Mouse (Mus musculus) adrenal gland, postnatal 14 days (tissue): ENCODE data around the gene Map2. TPM values are rescaled to one million over a fixed set of nuclear protein-coding genes. Genes with fewer than 3 reads are reported as not detected.

Experiments used
- DNase-seq: peaks from one replicate; pipeline ENCODE4 v3.0.0; 2021; ENCODE audit warnings: mixed read lengths
- long read RNA-seq, 2 experiments: library from polyadenylated mRNA; stranded (forward); transcript quantifications; one replicate each; pipeline ENCODE4 v2.0.0; 2021
- total RNA-seq: library from RNA; stranded (reverse); gene quantifications from 2 replicates; pipeline ENCODE4 v1.2.3, GENCODE M21; 2021

The Map2 gene
- total RNA-seq, result 18.7 and 29.5 TPM in 2 replicates
- long read RNA-seq, experiment 1, partial matches to known transcripts, result 0 of 3 reads
- long read RNA-seq, experiment 1, other reads (novel, unspliced or antisense), result 3 of 3 reads
- long read RNA-seq, experiment 2, partial matches to known transcripts, result 0 of 3 reads
- long read RNA-seq, experiment 2, other reads (novel, unspliced or antisense), result 3 of 3 reads

DNA sequence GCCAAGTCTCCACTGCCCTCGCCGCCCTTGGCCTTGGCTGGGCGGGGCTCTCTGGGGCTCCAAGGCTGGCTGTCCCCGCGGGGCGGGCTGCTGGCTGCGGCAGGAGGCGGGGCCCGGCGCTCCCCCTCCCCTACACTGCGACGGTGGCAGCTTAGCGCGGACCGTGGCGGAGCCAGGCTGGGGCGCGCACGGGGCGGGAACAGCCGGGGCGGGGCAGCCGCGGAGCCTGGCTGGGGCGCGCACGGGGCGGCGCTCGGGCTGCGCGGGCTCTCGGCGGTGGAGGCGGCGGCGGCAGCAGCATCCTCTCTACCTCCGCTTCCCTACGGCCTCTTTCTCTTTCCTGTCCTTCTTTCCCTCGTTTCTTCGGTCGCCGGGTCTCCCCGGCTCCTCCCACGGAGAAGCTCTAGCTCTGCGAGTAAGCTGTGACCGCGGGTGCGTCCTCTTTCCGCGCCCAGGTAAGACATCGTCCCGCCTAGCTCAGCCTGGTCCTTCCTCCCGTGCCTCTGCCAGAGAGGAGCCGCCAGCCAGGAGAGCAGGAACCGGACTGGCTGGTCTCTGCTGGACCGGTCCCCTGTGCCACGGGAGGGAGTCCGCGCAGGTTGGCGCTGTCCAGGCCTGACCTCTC lies at the start of gene Map2:
Gene Map2, plus strand, starts transcription at position 233 of the 625 bp plus-strand sequence.
- DNase-seq, result peak; percentile 92

DNA sequence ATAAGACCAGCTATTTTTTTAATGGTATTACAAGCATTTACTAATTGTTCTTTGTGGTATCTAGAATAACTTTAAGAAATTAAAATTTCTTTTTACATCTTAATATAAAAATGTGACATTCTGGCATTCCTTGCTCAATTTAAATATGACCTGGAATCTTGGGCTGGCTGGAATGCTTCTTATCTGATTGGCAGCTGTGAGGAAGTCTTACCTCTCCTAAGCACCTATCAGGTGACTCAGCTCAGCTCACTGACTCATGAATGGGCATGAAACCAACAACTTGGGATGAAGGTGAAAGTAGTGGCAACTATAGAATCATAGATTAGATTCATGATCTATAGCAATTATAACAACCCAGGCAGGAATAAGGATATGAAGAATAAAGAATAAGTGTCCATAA lies 42.1 kb upstream of the Map2 start:
- DNase-seq, result no peak

DNA sequence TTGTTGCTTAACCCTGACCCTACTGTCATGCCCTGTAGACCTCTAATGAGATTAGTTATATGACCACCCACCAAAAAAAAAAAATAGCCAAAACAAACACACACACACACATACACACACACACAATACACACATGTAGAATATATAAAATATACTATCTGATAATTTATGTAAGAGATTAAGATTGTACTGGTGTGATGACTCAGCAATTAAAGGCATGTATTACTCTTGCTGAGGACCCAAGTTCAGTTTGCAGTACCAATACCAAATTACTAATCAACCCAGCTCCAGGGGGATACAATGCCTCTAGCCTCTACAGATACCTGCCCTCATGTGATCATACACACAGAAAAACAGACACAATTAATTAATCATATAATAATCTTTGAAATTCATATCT lies 39.7 kb upstream of the Map2 start:
- no peak for DNase-seq

DNA sequence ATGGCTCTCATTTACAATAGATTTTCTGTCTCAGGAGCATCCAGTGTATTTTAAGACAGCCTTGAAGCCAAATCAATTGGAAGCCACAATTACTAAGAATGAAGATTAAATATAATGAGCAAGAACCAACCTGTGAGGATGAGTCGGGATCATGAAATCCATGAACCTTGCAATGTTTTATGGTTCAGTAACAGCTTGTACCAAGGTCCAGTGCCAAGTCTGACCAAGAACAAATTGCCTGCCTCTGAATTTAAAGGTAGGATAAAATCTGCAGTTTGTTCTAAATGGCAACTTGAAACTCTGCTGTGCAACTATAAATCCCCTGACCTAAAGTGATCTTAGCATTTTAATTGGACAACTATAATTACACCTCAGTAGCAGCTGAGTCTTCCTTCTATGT lies 34.4 kb upstream of the Map2 start:
- DNase-seq, result no peak

DNA sequence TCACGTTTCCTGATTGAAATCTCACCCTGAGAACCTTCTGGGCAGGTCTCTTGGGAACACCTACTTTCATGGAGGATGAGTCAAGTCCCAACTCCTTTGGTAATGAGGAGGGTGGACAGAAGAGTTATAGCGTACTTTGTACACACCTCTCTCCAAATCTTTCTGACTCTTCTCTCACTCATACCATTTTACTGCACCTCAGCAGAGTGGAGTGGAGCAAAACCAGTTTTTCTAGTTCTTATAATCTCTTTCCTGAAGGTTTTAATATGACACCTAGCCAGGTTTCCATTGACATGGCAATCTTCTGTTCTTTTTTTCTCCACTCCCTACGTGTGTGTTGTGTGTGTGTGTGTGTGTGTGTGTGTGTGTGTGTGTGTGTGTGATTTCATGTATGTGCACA lies 29.9 kb upstream of the Map2 start:
- DNase-seq, result no peak

DNA sequence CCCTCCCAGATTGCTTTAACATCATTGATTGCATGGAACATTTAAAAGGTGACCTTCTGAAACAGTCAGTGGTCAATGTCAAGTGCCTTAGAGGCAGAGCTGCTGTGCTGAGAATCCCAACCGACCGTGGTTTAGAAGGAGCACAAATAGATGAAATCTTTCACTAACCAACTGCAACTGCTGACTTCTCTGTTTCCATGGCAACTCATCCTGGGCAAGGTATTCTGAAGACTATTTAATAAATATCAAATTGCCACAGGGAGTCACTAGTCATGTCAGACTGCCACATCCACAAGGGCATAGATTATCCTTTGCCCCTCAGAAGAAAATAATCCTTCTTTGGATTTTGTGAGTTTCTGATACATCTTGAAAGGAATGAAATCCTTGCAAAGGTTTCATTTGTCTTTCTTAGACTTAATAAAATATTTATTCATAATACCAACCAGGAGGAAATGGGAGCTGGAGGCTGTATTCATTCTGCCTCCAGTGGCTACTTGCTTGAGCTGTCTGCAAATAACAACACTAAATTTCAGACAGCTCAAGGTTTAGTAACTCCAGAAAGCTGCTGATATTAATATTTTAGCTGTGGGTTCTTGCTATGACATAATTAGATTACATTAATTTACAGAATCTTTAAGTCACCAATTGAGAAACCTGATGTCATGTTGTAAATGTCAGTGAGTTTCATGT lies 26.1 kb upstream of the Map2 start:
- DNase-seq, result no peak

DNA sequence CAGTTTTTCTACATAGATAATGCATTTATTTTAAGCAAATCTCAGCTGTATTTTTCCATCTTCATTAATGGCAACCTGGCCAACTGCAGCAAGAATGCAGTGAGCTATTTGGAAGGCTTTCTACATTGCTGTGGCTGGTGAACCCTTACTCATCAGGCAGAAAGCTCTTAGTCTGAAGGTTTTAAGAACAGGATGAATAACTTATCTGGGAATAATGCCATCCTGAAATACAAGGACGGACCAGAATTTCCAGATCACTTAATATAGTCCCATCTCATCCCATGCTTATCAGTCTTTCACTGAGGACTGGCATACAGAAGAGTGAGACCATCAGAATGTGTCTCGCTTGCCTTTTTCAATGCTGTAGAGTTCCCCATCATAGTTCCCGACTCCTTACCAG lies 24.3 kb upstream of the Map2 start:
- no peak for DNase-seq

DNA sequence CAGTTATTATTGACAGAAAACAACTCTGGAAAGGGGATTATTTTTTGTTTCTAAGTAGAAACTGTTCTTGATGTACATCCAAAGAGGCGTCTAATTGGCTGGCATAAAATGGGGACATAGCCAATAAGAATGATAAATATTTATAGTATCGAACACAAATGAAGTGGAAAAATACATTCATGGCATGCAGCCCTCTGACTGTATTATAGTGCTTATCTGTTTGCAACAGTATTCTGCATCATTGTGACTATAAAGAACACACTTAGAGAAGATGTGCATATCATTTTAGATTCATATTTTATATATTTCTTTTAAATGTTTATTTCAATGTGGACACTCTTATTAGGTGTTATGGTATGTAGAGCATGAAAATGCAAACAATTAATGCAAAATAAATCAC lies 17.9 kb upstream of the Map2 start:
- no peak for DNase-seq

DNA sequence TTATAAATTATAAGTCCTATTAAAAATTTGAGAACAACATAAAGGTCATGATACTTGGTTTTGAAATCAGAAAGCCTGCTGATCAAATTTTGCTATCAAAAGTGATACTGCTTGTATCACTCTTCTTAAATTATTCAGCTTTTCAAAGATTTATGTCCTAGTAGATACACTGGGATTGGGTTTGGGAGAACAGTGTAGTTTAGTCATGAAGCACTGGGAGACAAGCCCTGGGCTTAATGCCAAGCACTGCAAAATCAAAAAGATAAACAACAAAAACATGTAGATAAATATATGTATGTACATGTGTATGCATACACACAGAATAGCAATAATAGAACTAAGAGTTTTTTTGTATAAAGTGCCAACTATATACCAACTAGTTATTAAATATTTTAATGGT lies 17.5 kb upstream of the Map2 start:
- DNase-seq, result no peak

DNA sequence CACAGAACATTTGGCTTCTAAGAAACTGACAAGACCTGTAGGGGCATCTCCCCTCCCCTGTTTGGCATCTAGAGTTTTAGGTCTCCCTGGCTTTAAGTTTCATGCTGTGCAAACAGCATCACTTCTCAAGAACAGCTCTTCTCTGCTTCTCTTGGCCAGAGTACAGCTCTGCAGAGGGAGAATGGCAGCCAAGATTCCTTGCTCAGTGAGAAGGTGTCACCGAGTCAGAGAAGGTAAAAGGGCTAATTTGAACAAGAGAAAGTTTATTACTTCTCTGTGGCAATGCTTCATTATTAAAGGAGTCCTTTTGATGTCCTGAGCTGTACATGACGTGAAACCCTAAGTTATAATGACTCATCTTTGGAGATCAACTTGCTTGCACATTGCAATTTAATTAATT lies 10.4 kb upstream of the Map2 start:
- DNase-seq, result no peak

DNA sequence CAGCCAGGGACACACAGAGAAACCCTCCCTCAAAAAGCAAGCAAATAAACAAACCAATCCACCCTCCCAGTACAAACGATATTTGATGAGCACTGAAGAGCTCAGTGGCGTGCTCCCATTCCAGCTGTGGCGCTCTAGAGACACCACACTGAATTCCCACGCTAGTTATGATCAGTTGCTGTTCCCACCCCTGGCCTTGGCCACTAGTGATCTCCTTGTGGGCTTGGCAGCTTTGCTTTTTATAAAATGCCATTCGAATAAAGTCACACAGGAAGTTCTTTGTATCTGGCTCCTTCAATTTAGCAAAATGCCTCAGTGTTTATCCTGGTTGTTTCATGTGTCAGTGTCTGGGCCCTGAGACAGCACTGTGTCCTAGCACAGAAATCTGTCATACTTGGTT lies 6.4 kb upstream of the Map2 start:
- peak; percentile 38 for DNase-seq

DNA sequence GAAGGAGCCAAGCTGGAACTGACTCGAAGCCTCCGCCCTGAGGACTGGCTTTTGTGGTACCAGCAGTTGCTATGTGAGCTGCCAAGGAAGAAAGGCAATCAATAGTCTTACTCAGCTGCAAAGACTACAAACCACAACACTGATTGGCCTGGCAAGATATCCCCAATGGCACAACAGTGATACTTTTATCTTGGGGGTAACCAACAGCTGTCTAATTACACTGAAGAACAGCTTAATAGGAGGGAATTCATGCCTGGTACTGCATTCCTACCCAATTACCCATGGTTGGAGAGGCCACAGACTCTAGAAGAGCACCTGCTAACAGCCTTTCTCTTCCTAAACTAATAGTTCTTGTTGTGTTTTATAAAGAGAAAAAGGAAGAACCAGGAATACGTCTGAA lies 2.9 kb upstream of the Map2 start:
- DNase-seq, result no peak

DNA sequence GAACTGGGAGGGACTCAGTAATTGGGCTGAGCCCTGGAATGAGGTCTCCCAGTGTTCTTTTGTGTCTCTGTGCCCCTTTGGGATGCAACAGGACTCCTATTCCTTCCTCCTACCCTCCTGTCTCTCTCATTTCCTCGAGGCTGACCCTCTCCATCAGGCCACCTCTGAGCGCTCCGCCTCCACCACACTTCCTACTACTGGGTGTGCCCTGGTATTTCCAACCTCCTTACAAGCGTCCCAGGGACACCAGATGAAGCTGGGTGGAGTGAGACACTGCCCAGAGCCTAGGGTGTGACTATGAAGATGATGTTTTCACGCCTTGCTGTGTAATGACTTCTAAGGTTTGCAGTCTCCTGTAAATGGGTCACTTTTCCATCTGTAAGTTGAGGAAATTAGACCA lies 1.4 kb upstream of the Map2 start:
- no peak for DNase-seq

DNA sequence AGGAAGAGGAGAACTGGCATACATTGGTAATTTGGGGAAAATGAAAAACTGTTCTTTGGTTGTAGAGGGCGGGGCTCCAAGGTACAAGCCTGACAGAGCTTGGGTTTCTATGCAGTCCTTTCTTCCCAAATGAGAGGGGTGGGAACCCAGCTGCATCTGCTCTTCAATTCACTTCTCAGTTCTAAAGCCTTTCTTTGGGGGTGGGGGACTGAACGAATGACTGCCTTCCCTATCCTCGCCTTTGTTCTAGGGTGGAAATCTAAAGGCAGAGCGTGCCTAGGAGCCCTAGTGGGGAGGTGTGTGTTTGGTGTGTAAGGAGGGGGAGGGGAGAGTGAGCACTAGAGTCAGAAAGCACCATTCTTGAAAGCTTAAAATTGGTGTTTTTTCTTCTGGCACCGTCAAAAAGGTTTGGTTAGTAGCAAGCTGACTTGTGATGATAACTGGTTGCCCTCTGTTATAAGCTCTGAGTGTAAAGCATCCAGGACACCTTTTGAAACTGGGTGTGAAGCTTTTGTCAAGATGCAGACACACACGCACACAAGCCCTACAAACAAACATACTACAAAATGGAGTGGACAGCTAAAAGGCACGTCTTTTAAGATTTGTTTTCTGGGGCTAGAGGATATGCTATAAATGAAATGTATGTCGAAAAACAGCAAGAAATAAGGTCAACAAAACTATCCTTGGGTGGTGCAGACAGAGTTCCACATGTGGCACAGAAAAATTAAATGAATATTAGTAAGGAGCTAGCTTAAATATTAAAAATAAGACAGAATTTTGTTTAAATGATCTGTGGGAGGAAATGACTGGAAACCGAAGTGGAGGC lies 1.2 kb downstream of the Map2 start:
- DNase-seq, result no peak

DNA sequence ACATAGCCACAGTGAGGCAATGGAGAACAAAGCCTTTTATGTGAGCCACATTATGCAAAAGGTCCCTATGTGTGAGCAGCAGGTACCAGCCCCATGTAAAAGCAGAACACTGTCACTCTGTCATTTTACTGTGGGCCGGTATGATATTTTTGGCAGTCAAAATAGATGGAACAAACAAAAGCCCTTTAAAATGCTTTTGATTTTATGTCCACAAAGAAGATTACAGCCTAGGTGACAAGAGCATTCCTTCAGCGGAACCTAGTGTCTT lies 1.7 kb downstream of the Map2 start:
- DNase-seq, result no peak

DNA sequence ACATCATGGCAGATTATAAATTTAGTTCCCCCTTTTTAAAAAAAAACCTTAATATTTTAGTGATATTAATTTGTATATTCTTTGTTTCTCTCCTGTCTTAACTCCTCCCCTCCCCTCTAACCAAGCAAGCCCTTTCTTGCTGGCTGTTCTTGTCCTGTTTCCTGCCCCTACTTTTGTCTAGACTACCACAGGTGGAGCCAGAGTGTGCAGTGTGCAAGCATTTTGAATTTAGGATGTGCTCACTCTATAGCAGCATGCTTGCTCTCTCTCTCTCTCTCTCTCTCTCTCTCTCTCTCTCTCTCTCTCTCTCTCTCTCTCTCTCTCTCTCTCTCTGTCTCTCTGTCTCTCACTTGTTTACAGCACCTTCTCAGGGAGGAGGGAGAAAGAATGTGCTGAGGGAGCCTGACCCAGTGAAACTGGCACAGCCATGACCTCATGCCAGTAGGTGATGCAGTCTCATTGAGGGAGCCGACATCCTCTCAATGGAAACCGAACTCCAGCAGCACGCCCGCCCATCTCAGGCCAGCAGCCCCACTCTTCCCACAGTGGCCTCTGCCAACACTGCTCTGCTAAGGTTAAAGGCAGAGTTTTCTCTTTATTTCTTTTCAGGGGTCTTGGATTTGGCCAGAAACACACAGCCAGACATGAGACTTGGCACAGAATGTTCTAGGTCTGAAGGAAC lies 2.6 kb downstream of the Map2 start:
- DNase-seq, result no peak

DNA sequence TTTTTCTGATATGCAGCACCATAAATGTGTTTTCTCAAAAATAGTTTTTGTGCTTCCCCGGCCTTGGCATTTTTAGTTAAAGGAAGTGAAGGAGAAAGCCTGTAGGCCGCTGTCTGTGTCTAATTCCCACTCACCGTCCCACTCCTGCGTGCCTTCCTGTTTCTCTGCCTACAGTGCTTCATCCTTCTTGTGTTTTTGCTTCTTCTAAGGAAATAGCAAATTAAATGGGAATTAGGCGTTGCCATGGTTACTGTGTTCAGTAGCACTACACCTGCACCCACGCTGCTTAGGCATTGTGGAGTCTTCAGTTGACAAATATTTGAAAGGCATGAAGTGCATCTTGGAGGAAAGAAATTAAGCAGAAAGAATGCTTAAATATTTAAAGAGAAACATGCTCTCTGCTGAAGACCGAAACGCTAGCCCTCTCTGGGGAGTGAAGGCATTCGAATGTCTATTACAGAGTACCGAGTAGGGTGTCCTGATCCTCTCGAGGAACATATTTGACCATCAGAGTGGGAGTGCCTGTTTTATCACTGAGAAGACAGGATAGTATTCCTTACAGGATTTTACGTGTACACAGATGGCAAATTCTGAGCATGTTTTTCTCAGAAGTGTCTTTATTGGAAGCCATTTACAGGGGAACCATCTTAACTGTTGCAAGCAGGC lies 12.1 kb downstream of the Map2 start:
- no peak for DNase-seq

DNA sequence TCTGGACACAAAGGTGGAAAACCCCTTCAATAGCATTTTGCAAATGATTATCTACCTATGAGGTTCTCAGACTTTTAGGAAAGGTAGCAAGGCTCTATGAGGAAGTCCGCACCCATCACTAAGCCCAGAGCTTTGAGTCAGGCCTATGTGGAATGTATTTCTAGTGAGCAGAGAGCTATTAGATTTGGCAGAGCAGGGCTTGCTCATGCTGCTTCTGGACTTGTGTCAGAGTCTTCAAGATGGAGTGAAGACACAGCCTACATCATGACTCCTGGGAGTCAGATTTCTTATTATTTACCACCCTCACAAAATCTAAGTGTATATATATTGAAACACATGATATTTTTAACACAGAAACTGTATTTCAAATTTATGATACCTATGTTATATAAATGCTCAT lies 17.3 kb downstream of the Map2 start:
- DNase-seq, result no peak

DNA sequence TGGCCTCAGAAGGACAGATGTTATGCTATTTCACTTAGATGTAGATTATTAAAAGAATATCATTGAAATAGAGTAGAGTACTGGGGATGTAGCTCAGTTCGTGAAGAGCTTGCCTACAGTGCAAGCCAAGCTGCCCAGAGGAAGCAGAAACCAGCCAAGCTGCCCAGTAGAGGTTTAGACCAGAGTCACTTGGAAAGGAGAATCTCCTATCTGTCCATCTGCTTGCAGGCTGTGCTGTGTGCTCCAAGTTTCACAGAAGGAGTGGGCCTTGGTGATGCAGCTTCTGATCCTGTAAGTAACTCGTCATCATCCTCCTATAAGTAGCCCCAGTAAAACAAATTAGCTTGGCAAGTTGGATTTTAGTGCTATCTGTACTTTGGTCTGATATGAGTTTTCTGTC lies 17.8 kb downstream of the Map2 start:
- DNase-seq, result no peak

DNA sequence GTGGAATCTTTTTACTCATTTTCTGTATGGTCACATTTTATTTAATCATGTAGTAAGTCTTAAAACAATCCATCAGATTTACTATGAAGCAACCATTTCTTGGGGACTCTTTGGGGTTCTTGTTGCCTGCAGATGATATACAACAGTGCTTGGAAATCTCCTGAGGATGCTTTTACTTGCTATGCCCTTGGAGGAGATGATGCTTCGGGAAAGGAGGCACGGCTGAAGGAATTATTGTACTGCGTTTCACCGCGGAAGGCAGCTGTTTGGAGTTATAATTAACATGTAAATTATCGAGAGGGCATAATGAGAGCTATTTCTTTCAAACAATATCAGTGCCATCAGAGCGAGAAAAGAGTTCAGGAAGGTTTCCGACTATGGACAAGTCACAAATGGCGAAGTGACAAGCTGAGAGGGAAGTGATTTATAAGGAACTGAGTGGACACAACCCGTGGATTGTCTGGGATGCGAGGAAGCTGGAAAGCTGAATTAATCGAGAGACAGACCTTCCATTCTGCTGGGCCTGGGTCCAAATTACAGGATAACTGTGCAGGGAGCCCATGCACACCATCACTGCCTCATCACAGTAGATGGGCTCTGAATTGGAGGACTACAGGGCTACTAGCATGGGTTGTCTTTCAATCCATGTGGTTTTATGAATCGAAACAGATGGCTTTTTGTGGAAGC lies 20.1 kb downstream of the Map2 start:
- no peak for DNase-seq

DNA sequence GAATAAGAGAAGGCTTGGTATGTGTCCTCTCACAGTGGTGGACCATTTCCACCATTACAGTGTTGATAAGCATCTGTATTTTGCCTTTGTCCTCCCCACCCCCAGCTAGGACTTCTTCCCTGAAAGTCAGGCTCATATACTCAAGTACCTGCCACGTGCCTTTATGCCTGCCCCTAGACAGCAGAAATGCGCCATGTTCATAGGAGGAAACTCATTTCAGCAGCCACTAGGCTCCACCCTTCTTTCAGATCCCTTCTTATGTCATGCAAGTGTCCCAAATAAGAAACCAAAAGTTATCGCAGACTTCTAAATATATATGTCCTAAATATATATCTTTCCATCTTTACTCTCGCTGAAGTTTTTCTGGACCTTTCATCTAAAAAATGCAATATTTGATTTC lies 21.2 kb downstream of the Map2 start:
- no peak for DNase-seq

DNA sequence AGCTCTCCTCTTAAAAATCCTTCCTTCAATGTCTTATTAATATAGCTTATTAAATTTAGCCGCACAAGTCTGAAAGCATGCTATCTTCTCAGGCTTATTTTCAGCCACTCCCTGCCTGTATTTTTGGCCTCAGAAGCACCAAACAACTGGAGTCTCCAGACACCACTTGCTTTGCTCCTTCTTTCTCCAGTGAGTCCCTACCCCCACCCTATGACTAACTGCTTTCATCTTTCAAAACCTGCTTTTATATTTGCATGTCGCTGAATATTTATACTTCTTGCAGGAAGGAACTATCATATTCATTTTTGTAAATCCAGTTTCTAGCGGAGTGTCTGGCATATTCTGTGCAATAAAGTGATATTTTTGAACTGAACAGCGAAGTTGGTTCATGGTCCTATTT lies 21.6 kb downstream of the Map2 start:
- no peak for DNase-seq
